Mouse (Mus musculus): ENCODE data around the gene Atxn7l2. TPM values are rescaled to one million over a fixed set of nuclear protein-coding genes. Genes with fewer than 3 reads are reported as not detected.

The Atxn7l2 gene
- polyA plus RNA-seq, 1 experiment from 2014 or later, result 4.3 TPM

- TF ChIP-seq EP300 (optimal IDR thresholded peaks at IDR 0.05) (no peak), CTCF (IDR thresholded peaks at IDR 0.05; ENCODE audit: low read depth) (no peak)
- no peak for ATAC-seq (ENCODE audit: low FRiP score, low TSS enrichment)
Measured at GRCm38 (mm10) chr3:108188716-108189490, 21.8 kb downstream of the Atxn7l2 start.

GRCm38 (mm10) chr3:108187111-108187795 is 23.5 kb downstream of the Atxn7l2 start:
- H3K9me3 ChIP-seq (ENCODE audit: control insufficient read depth, low read length), result no peaks in the 10 kb centered on the region
- H3K27me3 ChIP-seq (ENCODE audit: control insufficient read depth, insufficient read depth, low read length), result no peaks in the 10 kb centered on the region
- H3K4me3 ChIP-seq (ENCODE audit: low read depth, low read length), result no peak overlapping the region
- TF ChIP-seq EP300 (optimal IDR thresholded peaks at IDR 0.05) (no peak), CTCF (IDR thresholded peaks at IDR 0.05; ENCODE audit: low read depth) (no peak)
- H3K4me2 ChIP-seq (replicated peaks; ENCODE audit: low read depth), result peak overlapping the region; percentile 96
- peak; percentile 15 for DNase-seq (ENCODE audit: low spot score)
- peak; percentile 16; the same call in 1 of the 2 replicates for ATAC-seq (ENCODE audit: low FRiP score, low TSS enrichment)
- peak overlapping the region; percentile 67; the same call in 1 of the 2 replicates for H3K9ac ChIP-seq (ENCODE audit: low read length)
- no peaks in the 10 kb centered on the region for H3K4me1 ChIP-seq (replicated peaks; ENCODE audit: control insufficient read depth, insufficient read depth)
- H3K36me3 ChIP-seq (ENCODE audit: control insufficient read depth, insufficient read depth, low read length), result no peaks in the 10 kb centered on the region
- 77% methylated on average over 20 of the region's 20 CpGs for WGBS
- no peak overlapping the region for H3K27ac ChIP-seq (replicated peaks)

More at GRCm38 (mm10) chr3:108188716-108189490, 21.8 kb downstream of the Atxn7l2 start:
- H3K27me3 ChIP-seq (ENCODE audit: control insufficient read depth, insufficient read depth, low read length), result no peaks in the 10 kb centered on the region
- no peak overlapping the region for H3K27ac ChIP-seq (replicated peaks)
- H3K4me3 ChIP-seq (ENCODE audit: low read depth, low read length), result no peak overlapping the region
- WGBS, result 82% methylated on average over 9 of the region's 9 CpGs
- H3K4me2 ChIP-seq (replicated peaks; ENCODE audit: low read depth), result no peak overlapping the region
- no peaks in the 10 kb centered on the region for H3K9me3 ChIP-seq (ENCODE audit: control insufficient read depth, low read length)
- peak; percentile 10 for DNase-seq (ENCODE audit: low spot score)
- no peaks in the 10 kb centered on the region for H3K36me3 ChIP-seq (ENCODE audit: control insufficient read depth, insufficient read depth, low read length)
- H3K9ac ChIP-seq (ENCODE audit: low read length), result no peak overlapping the region
- H3K4me1 ChIP-seq (replicated peaks; ENCODE audit: control insufficient read depth, insufficient read depth), result no peaks in the 10 kb centered on the region

GRCm38 (mm10) chr3:108186098-108187047 is 24.4 kb downstream of the Atxn7l2 start, which contains the start of gene Amigo1:
Amigo1 (plus strand) TSS chr3:108186335.
- DNase-seq (ENCODE audit: low spot score) (peak; percentile 58), ATAC-seq (ENCODE audit: low FRiP score, low TSS enrichment) (peak; percentile 66)
- no peaks in the 10 kb centered on the region for H3K9me3 ChIP-seq (ENCODE audit: control insufficient read depth, low read length)
- H3K4me3 ChIP-seq (ENCODE audit: low read depth, low read length), result peak within 1 kb of the TSS; percentile 70
- H3K36me3 ChIP-seq (ENCODE audit: control insufficient read depth, insufficient read depth, low read length), result no peaks in the 10 kb centered on the region
- TF ChIP-seq EP300 (optimal IDR thresholded peaks at IDR 0.05), result no peak
- TF ChIP-seq CTCF (IDR thresholded peaks at IDR 0.05; ENCODE audit: low read depth), result no peak
- 0 out of 2 replicates have a peak within 1 kb of the TSS, but pooled peaks have one; percentile 8 for H3K27ac ChIP-seq (replicated peaks)
- H3K27me3 ChIP-seq (ENCODE audit: control insufficient read depth, insufficient read depth, low read length), result no peaks in the 10 kb centered on the region
- 4% methylated on average over 50 of the region's 100 CpGs for WGBS
- H3K4me1 ChIP-seq (replicated peaks; ENCODE audit: control insufficient read depth, insufficient read depth), result no peaks in the 10 kb centered on the region
- peak within 1 kb of the TSS; percentile 96 for H3K4me2 ChIP-seq (replicated peaks; ENCODE audit: low read depth)
- H3K9ac ChIP-seq (ENCODE audit: low read length), result peak within 1 kb of the TSS; percentile 67

GRCm38 (mm10) chr3:108185460-108186097 is 25.2 kb downstream of the Atxn7l2 start:
- H3K27me3 ChIP-seq (ENCODE audit: control insufficient read depth, insufficient read depth, low read length), result no peaks in the 10 kb centered on the region
- no peaks in the 10 kb centered on the region for H3K9me3 ChIP-seq (ENCODE audit: control insufficient read depth, low read length)
- H3K4me1 ChIP-seq (replicated peaks; ENCODE audit: control insufficient read depth, insufficient read depth), result no peaks in the 10 kb centered on the region
- ATAC-seq (ENCODE audit: low FRiP score, low TSS enrichment), result no peak
- peak overlapping the region; percentile 67 for H3K9ac ChIP-seq (ENCODE audit: low read length)
- peak overlapping the region; percentile 70 for H3K4me3 ChIP-seq (ENCODE audit: low read depth, low read length)
- H3K4me2 ChIP-seq (replicated peaks; ENCODE audit: low read depth), result peak overlapping the region; percentile 96
- no peaks in the 10 kb centered on the region for H3K36me3 ChIP-seq (ENCODE audit: control insufficient read depth, insufficient read depth, low read length)
- WGBS, result 3% methylated on average over 16 of the region's 16 CpGs
- no peak for TF ChIP-seq EP300 (optimal IDR thresholded peaks at IDR 0.05)
- no peak for TF ChIP-seq CTCF (IDR thresholded peaks at IDR 0.05; ENCODE audit: low read depth)
- peak; percentile 21 for DNase-seq (ENCODE audit: low spot score)
- H3K27ac ChIP-seq (replicated peaks), result no peak overlapping the region

- Histone ChIP-seq H3K4me2 (replicated peaks; ENCODE audit: low read depth) (no peak overlapping the region), H3K9me3 (ENCODE audit: control insufficient read depth, low read length) (no peaks in the 10 kb centered on the region), H3K36me3 (ENCODE audit: control insufficient read depth, insufficient read depth, low read length) (no peaks in the 10 kb centered on the region), H3K4me3 (ENCODE audit: low read depth, low read length) (no peak overlapping the region), H3K27me3 (ENCODE audit: control insufficient read depth, insufficient read depth, low read length) (no peaks in the 10 kb centered on the region), H3K9ac (ENCODE audit: low read length) (no peak overlapping the region), H3K4me1 (replicated peaks; ENCODE audit: control insufficient read depth, insufficient read depth) (no peaks in the 10 kb centered on the region), H3K27ac (replicated peaks) (no peak overlapping the region)
- WGBS, result 74% methylated on average over 3 of the region's 3 CpGs
- DNase-seq (ENCODE audit: low spot score) (no peak), ATAC-seq (ENCODE audit: low FRiP score, low TSS enrichment) (no peak)
- no peak for TF ChIP-seq CTCF (IDR thresholded peaks at IDR 0.05; ENCODE audit: low read depth)
- no peak for TF ChIP-seq EP300 (optimal IDR thresholded peaks at IDR 0.05)
Measured at GRCm38 (mm10) chr3:108184742-108185141, 26.0 kb downstream of the Atxn7l2 start.
